Mouse (Mus musculus) limb, embryonic 14.5 days (tissue): ENCODE results near the gene Spty2d1. TPM values are rescaled to one million over a fixed set of nuclear protein-coding genes. Genes with fewer than 3 reads are reported as not detected.

ENCODE experiments used
- ATAC-seq: fragments of 200-750 bp; cut with Nextera tagmentation; 2 replicates; pipeline ENCODE4 v1.8.0; 2017; ENCODE audit warnings: low read depth, moderate number of reproducible peaks, moderate TSS enrichment; ENCODE audit not compliant: low FRiP score
- DNase-seq: peaks from one replicate; pipeline ENCODE4 v3.0.0-alpha.2; 2015; ENCODE audit warnings: low spot score
- H3K27ac ChIP-seq: fragments of 300-500 bp; sonication (generic); replicated peaks from 2 replicates; pipeline ENCODE4 v1.5.1; 2014; ENCODE audit warnings: low read depth, mild to moderate bottlenecking, low read length, moderate library complexity, mixed read lengths
- H3K27me3 ChIP-seq: fragments of 300-500 bp; sonication (generic); 2 replicates; pipeline ENCODE4 v1.6.1; 2014; ENCODE audit warnings: low read length, mixed read lengths; ENCODE audit not compliant: control insufficient read depth, insufficient read depth
- H3K36me3 ChIP-seq: fragments of 300-500 bp; sonication (generic); 2 replicates; pipeline ENCODE4 v1.6.1; 2014; ENCODE audit warnings: mild to moderate bottlenecking, low read length, moderate library complexity, mixed read lengths; ENCODE audit not compliant: control insufficient read depth, insufficient read depth
- H3K4me1 ChIP-seq: fragments of 300-500 bp; sonication (generic); 2 replicates; pipeline ENCODE4 v1.6.1; 2014; ENCODE audit warnings: antibody characterized with exemption, low read length, mixed read lengths; ENCODE audit not compliant: control insufficient read depth, insufficient read depth
- H3K4me2 ChIP-seq: fragments of 300-500 bp; sonication (generic); replicated peaks from 2 replicates; pipeline ENCODE4 v1.6.1; 2014; ENCODE audit warnings: low read depth, mild to moderate bottlenecking, low read length, moderate library complexity; ENCODE audit not compliant: severe bottlenecking
- H3K4me3 ChIP-seq: fragments of 300-500 bp; sonication (generic); replicated peaks from 2 replicates; pipeline ENCODE4 v1.5.1; 2014; ENCODE audit warnings: low read length
- H3K9ac ChIP-seq: fragments of 300-500 bp; sonication (generic); 2 replicates; pipeline ENCODE4 v1.6.1; 2014; ENCODE audit warnings: mild to moderate bottlenecking, low read depth, low read length, moderate library complexity; ENCODE audit not compliant: severe bottlenecking
- H3K9me3 ChIP-seq: fragments of 300-500 bp; sonication (generic); 2 replicates; pipeline ENCODE4 v1.6.1; 2016; ENCODE audit warnings: low read length; ENCODE audit not compliant: control insufficient read depth
- POLR2A ChIP-seq: fragments of 200-500 bp; IDR thresholded peaks from 2 replicates; pipeline ENCODE4 v1.8.0; 2012; ENCODE audit warnings: inconsistent platforms, mild to moderate bottlenecking, moderate library complexity, borderline replicate concordance; ENCODE audit not compliant: insufficient read depth, insufficient read length; ENCODE audit errors: extremely low read depth
- WGBS: fragments of 180-500 bp; shearing (Covaris S2); extraction: QIAGEN DNeasy Blood & Tissue Kit; methylation state at CpG from one replicate; pipeline ENCODE4 v1.1.7; 2014; 5-methylcytosine and 5-hydroxymethylcytosine counted together
- polyA plus RNA-seq, 2 experiments: library from polyadenylated mRNA; depleted of rRNA in 1 of 2; stranded (reverse) in 1 of 2; unstranded in 1 of 2; fragments of >200 nt; fragmentation: Nextera tagmentation in 1 of 2; extraction: Ambion mirVana in 1 of 2; gene quantifications; 2 replicates each; pipeline versions ENCODE4 v1.2.1 to v1.2.3; 2012 to 2014

Spty2d1 gene
- polyA plus RNA-seq, 2 experiments, result 12.8 to 20.6 TPM

GRCm38 (mm10) chr7:47042121-47042520 is 33.9 kb upstream of the Spty2d1 start:
- Histone ChIP-seq H3K4me2 (no peak overlapping the region), H3K27me3 (no peaks in the 10 kb centered on the region), H3K4me3 (no peak overlapping the region), H3K36me3 (no peaks in the 10 kb centered on the region), H3K27ac (no peak overlapping the region), H3K9me3 (no peaks in the 10 kb centered on the region), H3K4me1 (no peaks in the 10 kb centered on the region), H3K9ac (no peak overlapping the region)
- no peak for ATAC-seq
- no peak for TF ChIP-seq POLR2A
- DNase-seq, result no peak
- 78% methylated on average over 4 of the region's 4 CpGs for WGBS

- no peak for TF ChIP-seq POLR2A
- WGBS, result 80% methylated on average over 3 of the region's 3 CpGs
- ATAC-seq, result no peak
Measured at GRCm38 (mm10) chr7:47041706-47042105, 33.5 kb upstream of the Spty2d1 start.

GRCm38 (mm10) chr7:47035426-47035825 is 27.2 kb upstream of the Spty2d1 start:
- Histone ChIP-seq H3K4me2 (no peak overlapping the region), H3K4me1 (no peaks in the 10 kb centered on the region), H3K36me3 (no peaks in the 10 kb centered on the region), H3K9me3 (no peaks in the 10 kb centered on the region), H3K4me3 (no peak overlapping the region), H3K9ac (no peak overlapping the region), H3K27me3 (no peaks in the 10 kb centered on the region), H3K27ac (no peak overlapping the region)
- DNase-seq (no peak), ATAC-seq (no peak)
- WGBS, result 74% methylated on average over 8 of the region's 8 CpGs
- no peak for TF ChIP-seq POLR2A

More at GRCm38 (mm10) chr7:47041706-47042105, 33.5 kb upstream of the Spty2d1 start:
- Histone ChIP-seq H3K4me3 (no peak overlapping the region), H3K9me3 (no peaks in the 10 kb centered on the region), H3K27ac (no peak overlapping the region), H3K9ac (no peak overlapping the region), H3K36me3 (no peaks in the 10 kb centered on the region), H3K4me1 (no peaks in the 10 kb centered on the region), H3K4me2 (no peak overlapping the region), H3K27me3 (no peaks in the 10 kb centered on the region)
- no peak for DNase-seq

- Histone ChIP-seq H3K36me3 (no peaks in the 10 kb centered on the region), H3K4me2 (no peak overlapping the region), H3K27me3 (no peaks in the 10 kb centered on the region), H3K9ac (no peak overlapping the region), H3K4me3 (no peak overlapping the region), H3K9me3 (no peaks in the 10 kb centered on the region), H3K27ac (no peak overlapping the region), H3K4me1 (no peaks in the 10 kb centered on the region)
- no peak for TF ChIP-seq POLR2A
- 82% methylated on average over 4 of the region's 4 CpGs for WGBS
- DNase-seq (no peak), ATAC-seq (no peak)
Measured at GRCm38 (mm10) chr7:47034785-47035384, 26.7 kb upstream of the Spty2d1 start.

- DNase-seq (no peak), ATAC-seq (no peak)
- no peak for TF ChIP-seq POLR2A
- H3K36me3 ChIP-seq, result no peaks in the 10 kb centered on the region
- 67% methylated on average over 4 of the region's 4 CpGs for WGBS
- no peaks in the 10 kb centered on the region for H3K4me1 ChIP-seq
- H3K9ac ChIP-seq, result no peak overlapping the region
- H3K4me2 ChIP-seq, result no peak overlapping the region
- no peak overlapping the region for H3K27ac ChIP-seq
- H3K9me3 ChIP-seq, result no peaks in the 10 kb centered on the region
- H3K4me3 ChIP-seq, result no peak overlapping the region
- no peaks in the 10 kb centered on the region for H3K27me3 ChIP-seq
Measured at GRCm38 (mm10) chr7:47031371-47031770, 23.2 kb upstream of the Spty2d1 start.

GRCm38 (mm10) chr7:47030517-47031193 is 22.4 kb upstream of the Spty2d1 start:
- Histone ChIP-seq H3K27me3 (no peaks in the 10 kb centered on the region), H3K4me1 (no peaks in the 10 kb centered on the region), H3K4me3 (no peak overlapping the region), H3K36me3 (no peaks in the 10 kb centered on the region), H3K27ac (no peak overlapping the region), H3K4me2 (no peak overlapping the region), H3K9me3 (no peaks in the 10 kb centered on the region), H3K9ac (no peak overlapping the region)
- WGBS, result 77% methylated on average over 9 of the region's 9 CpGs
- no peak for ATAC-seq
- no peak for TF ChIP-seq POLR2A
- DNase-seq, result no peak
